Mouse (Mus musculus): ENCODE measurements around the gene Wscd1.

Gene Wscd1

DNA sequence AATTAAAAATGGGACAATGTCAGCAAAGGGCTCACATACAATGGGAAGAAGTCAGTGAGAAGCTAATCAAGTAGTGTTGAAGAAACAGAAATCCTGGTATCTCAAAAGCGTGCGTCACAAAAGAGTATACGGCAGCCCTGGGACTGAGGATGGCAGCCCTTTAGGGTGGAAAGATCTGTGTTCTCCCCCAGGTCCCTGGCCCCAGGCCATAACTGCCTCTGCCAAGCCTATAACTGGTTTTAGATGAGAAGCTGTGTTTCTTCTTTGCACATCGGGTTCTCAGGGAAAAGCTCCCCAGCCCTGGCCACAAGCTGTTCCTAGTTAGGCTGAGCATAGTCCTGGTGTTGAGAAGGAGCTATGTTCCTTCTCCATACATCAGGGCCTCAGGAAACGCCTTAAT is 72.3 kb downstream of the Wscd1 start:
- no peak for DNase-seq (ENCODE audit: low spot score)

DNA sequence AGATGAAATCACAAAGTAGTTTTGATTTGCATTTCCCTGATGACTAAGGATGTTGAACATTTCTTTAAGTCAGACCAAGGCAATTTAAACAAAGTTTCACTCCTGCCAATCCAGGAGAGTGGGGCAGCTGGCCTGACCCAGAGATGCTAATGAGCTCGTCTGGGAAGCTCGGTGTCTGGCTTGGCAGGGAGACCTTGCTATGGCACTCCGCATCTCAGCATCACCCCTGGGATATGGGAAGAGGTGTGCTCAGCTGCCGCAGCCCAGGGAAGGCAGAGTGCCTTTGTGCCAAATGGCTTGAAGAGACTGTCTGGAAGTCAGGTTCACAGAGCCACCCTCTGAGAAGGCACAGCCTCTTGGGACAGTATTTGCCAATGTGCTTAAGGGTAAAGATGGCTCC is 75.3 kb downstream of the Wscd1 start:
- no peak for DNase-seq (ENCODE audit: low spot score)

Measured in urinary bladder, postnatal 25 days (tissue).